Mouse (Mus musculus): ENCODE results near the gene Meox1. TPM values are rescaled to one million over a fixed set of nuclear protein-coding genes. Genes with fewer than 3 reads are reported as not detected.
A peak's percentile ranks its signal among the peaks of the same experiment; 100 is the strongest.

Meox1 gene
- polyA plus RNA-seq, 1 experiment: 1.8 TPM

DNA sequence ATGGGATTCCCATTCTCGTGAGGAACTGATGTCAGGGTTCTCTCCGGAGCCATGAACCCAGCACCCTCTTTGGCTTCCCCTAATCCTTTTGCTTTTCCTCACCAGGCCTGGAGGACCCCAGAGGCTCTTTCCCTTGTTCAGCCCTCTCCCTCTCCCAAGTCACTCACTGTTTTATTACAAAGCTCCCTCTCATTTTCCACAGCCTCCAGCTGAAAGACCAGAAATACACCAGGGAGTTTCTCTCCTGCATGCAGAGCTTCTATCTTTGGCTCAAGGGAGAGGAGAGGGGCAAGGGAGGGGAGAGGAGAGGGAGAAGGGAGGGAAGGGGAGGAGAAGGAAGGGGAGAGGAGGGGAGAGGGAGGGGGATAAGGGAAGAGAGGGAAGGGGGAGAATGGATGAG lies 10.3 kb downstream of the Meox1 start:
- Histone ChIP-seq H3K27ac (ENCODE audit: insufficient read depth, low read length) (no peak overlapping the region), H3K4me1 (ENCODE audit: control insufficient read depth, insufficient read depth, low read length) (no peaks in the 10 kb centered on the region; the same call in 1 of the 2 replicates)
- 82% methylated on average over 2 of the region's 2 CpGs for WGBS

GRCm38 (mm10) chr11:101882500-101883290 lies 11.5 kb downstream of the Meox1 start:
- no peak for DNase-seq
- no peaks in the 10 kb centered on the region for H3K27me3 ChIP-seq (ENCODE audit: control insufficient read depth, insufficient read depth, low read length)
- TF ChIP-seq CTCF (IDR thresholded peaks at IDR 0.05; ENCODE audit: borderline replicate concordance, insufficient read depth, low read depth, low read length) (no peak), POLR2A (IDR thresholded peaks at IDR 0.05; ENCODE audit: borderline replicate concordance, insufficient read depth, low read length) (no peak)
- no peak overlapping the region for H3K27ac ChIP-seq (ENCODE audit: insufficient read depth, low read length)
- 90% methylated on average over 11 of the region's 11 CpGs for WGBS
- H3K4me1 ChIP-seq (ENCODE audit: control insufficient read depth, insufficient read depth, low read length): no peaks in the 10 kb centered on the region; the same call in 1 of the 2 replicates
- no peak overlapping the region for H3K4me3 ChIP-seq (replicated peaks; ENCODE audit: insufficient read depth, low read depth, low read length)

More for the DNA sequence above, 10.3 kb downstream of the Meox1 start:
- Histone ChIP-seq H3K4me3 (replicated peaks; ENCODE audit: insufficient read depth, low read depth, low read length) (no peak overlapping the region), H3K27me3 (ENCODE audit: control insufficient read depth, insufficient read depth, low read length) (no peaks in the 10 kb centered on the region)
- DNase-seq: no peak
- TF ChIP-seq POLR2A (IDR thresholded peaks at IDR 0.05; ENCODE audit: borderline replicate concordance, insufficient read depth, low read length): no peak
- no peak for TF ChIP-seq CTCF (IDR thresholded peaks at IDR 0.05; ENCODE audit: borderline replicate concordance, insufficient read depth, low read depth, low read length)

DNA sequence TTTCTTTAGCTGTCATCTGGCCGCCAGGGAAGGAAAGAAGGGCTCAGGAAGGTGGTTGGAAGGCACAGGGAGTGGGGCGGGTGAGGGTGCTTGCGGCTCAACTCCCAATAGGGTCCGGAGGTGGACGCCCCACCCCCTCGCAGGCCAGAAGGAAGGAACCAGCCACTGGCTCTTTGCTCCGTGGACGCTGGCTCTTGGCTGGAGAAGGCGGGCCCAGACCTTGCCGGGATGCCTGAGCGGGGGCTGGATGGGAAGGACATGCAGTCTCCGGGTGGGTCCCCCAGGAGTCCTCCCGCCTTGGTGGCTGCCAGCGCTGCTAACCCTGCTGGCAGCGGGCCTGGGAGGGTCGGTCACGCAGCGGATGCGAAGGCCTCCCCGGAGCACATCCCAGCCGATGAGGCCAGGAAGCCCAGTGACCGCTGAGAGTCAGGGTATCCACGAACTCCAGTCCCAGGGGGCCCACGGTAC lies 12.5 kb downstream of the Meox1 start:
- Histone ChIP-seq H3K27me3 (ENCODE audit: control insufficient read depth, insufficient read depth, low read length) (no peaks in the 10 kb centered on the region), H3K27ac (ENCODE audit: insufficient read depth, low read length) (no peak overlapping the region), H3K4me3 (replicated peaks; ENCODE audit: insufficient read depth, low read depth, low read length) (peak overlapping the region; percentile 10), H3K4me1 (ENCODE audit: control insufficient read depth, insufficient read depth, low read length) (no peaks in the 10 kb centered on the region; the same call in 1 of the 2 replicates)
- TF ChIP-seq POLR2A (IDR thresholded peaks at IDR 0.05; ENCODE audit: borderline replicate concordance, insufficient read depth, low read length) (no peak), CTCF (IDR thresholded peaks at IDR 0.05; ENCODE audit: borderline replicate concordance, insufficient read depth, low read depth, low read length) (no peak)
- WGBS: 15% methylated on average over 24 of the region's 24 CpGs
- DNase-seq: peak; percentile 38 to 47

DNA sequence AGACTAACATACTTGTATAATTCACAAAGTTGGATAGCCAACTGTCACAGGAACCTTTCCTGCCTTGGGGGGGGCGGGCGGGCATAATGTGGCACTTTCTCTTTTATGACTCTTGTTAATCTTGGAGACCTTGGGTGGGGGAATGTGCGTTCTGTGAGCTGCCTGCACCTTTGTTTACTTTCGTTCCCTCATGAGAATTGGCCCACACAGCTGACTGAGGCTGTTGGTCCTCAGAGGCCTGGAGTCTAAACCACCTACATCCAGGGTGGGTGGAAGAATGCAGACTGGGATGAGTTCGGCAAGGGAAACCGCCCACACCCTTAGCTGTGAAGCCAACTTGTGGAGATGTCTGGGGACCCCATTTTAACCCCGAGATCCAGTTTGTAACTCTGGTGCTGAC lies 13.0 kb downstream of the Meox1 start:
- 76% methylated on average over 7 of the region's 7 CpGs for WGBS
- Histone ChIP-seq H3K4me1 (ENCODE audit: control insufficient read depth, insufficient read depth, low read length) (no peaks in the 10 kb centered on the region; the same call in 1 of the 2 replicates), H3K4me3 (replicated peaks; ENCODE audit: insufficient read depth, low read depth, low read length) (no peak overlapping the region), H3K27me3 (ENCODE audit: control insufficient read depth, insufficient read depth, low read length) (no peaks in the 10 kb centered on the region), H3K27ac (ENCODE audit: insufficient read depth, low read length) (no peak overlapping the region)
- TF ChIP-seq CTCF (IDR thresholded peaks at IDR 0.05; ENCODE audit: borderline replicate concordance, insufficient read depth, low read depth, low read length) (no peak), POLR2A (IDR thresholded peaks at IDR 0.05; ENCODE audit: borderline replicate concordance, insufficient read depth, low read length) (no peak)
- DNase-seq: no peak

GRCm38 (mm10) chr11:101879672-101880071 lies 14.5 kb downstream of the Meox1 start:
- Histone ChIP-seq H3K27ac (ENCODE audit: insufficient read depth, low read length) (no peak overlapping the region), H3K27me3 (ENCODE audit: control insufficient read depth, insufficient read depth, low read length) (no peaks in the 10 kb centered on the region), H3K4me1 (ENCODE audit: control insufficient read depth, insufficient read depth, low read length) (no peaks in the 10 kb centered on the region; the same call in 1 of the 2 replicates), H3K4me3 (replicated peaks; ENCODE audit: insufficient read depth, low read depth, low read length) (no peak overlapping the region)
- no peak for DNase-seq
- WGBS: 87% methylated on average over 4 of the region's 4 CpGs
- TF ChIP-seq POLR2A (IDR thresholded peaks at IDR 0.05; ENCODE audit: borderline replicate concordance, insufficient read depth, low read length): no peak
- no peak for TF ChIP-seq CTCF (IDR thresholded peaks at IDR 0.05; ENCODE audit: borderline replicate concordance, insufficient read depth, low read depth, low read length)

DNA sequence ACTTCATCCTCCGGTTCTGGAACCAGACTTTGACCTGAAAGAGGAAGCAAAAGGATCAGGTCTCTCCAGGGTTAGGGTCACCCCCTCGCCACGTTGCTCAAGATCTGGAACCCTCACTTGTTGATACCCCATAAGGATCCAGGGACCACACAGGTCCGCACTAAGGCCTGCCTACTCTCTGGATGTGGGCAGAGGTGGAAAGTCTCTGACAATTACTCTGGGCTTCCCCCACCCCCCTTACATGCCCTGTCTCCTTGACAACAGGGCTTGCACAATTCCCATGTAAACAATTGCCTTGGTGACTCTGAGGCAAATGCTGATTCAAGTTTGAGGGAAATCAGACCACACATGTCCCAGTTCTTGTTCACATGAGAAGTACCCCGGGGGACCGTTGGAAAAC lies 15.5 kb downstream of the Meox1 start:
- H3K27me3 ChIP-seq (ENCODE audit: control insufficient read depth, insufficient read depth, low read length): no peaks in the 10 kb centered on the region
- DNase-seq: no peak
- WGBS: 62% methylated on average over 6 of the region's 6 CpGs
- TF ChIP-seq CTCF (IDR thresholded peaks at IDR 0.05; ENCODE audit: borderline replicate concordance, insufficient read depth, low read depth, low read length) (no peak), POLR2A (IDR thresholded peaks at IDR 0.05; ENCODE audit: borderline replicate concordance, insufficient read depth, low read length) (no peak)
- H3K4me3 ChIP-seq (replicated peaks; ENCODE audit: insufficient read depth, low read depth, low read length): no peak overlapping the region
- no peak overlapping the region for H3K27ac ChIP-seq (ENCODE audit: insufficient read depth, low read length)
- H3K4me1 ChIP-seq (ENCODE audit: control insufficient read depth, insufficient read depth, low read length): no peaks in the 10 kb centered on the region; the same call in 1 of the 2 replicates

DNA sequence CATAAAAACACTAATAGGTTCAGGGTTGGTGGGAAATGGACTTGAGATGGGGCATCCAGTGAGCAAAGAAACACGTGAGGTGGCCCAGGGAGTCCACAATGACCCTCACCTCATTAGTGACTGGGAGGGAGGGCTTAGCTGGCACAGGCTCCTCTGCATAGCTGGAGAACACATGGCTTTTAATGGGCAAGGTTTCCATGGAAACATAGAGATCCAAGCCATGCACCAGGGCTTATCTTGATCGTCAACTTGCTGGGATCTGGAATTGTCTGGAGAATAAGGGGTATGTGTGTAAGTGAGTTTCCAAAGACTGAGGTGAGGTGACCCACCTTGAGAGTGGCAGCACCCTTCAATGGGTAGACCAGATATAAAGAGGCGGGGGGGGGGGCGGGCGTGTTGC lies 19.2 kb downstream of the Meox1 start:
- no peaks in the 10 kb centered on the region for H3K27me3 ChIP-seq (ENCODE audit: control insufficient read depth, insufficient read depth, low read length)

DNA sequence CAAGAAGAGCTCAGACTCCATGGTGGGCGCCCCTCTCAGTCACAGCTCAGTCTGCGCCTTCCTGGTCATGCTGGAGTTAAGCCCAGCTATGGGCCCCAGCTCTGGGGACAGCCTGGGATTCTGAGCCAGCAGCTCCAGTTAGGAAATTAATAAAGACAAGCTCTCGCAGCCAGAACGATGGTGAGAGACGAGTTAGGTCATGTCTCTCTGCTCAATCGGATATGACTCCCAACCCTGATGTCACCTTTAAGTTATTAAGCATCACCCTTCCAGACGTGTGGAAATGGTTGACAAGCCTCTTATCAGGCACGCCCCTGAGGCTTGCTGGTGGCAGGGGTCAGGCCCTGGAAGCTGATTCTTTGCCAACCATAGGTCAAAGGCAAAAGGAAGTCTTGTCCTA lies 20.3 kb downstream of the Meox1 start:
- WGBS: 44% methylated on average over 8 of the region's 8 CpGs
- Histone ChIP-seq H3K27me3 (ENCODE audit: control insufficient read depth, insufficient read depth, low read length) (no peaks in the 10 kb centered on the region), H3K4me1 (ENCODE audit: control insufficient read depth, insufficient read depth, low read length) (peaks cover 4% of the 10 kb centered on the region; the same call in 1 of the 2 replicates), H3K4me3 (replicated peaks; ENCODE audit: insufficient read depth, low read depth, low read length) (no peak overlapping the region), H3K27ac (ENCODE audit: insufficient read depth, low read length) (no peak overlapping the region)
- DNase-seq: no peak
- TF ChIP-seq CTCF (IDR thresholded peaks at IDR 0.05; ENCODE audit: borderline replicate concordance, insufficient read depth, low read depth, low read length) (no peak), POLR2A (IDR thresholded peaks at IDR 0.05; ENCODE audit: borderline replicate concordance, insufficient read depth, low read length) (no peak)

More for the DNA sequence above, 19.2 kb downstream of the Meox1 start:
- WGBS: 73% methylated on average over 5 of the region's 5 CpGs
- Histone ChIP-seq H3K27ac (ENCODE audit: insufficient read depth, low read length) (no peak overlapping the region), H3K4me1 (ENCODE audit: control insufficient read depth, insufficient read depth, low read length) (peaks cover 3% of the 10 kb centered on the region; the same call in 1 of the 2 replicates), H3K4me3 (replicated peaks; ENCODE audit: insufficient read depth, low read depth, low read length) (no peak overlapping the region)
- DNase-seq: no peak
- no peak for TF ChIP-seq CTCF (IDR thresholded peaks at IDR 0.05; ENCODE audit: borderline replicate concordance, insufficient read depth, low read depth, low read length)
